Mouse (Mus musculus) spleen, postnatal 10 days (tissue): ENCODE results near the gene Khdrbs2.
"Not testable (repeated sequence)": the region's sequence is repeated elsewhere in the genome, so short reads cannot be mapped to it uniquely, and the experiment has no call there.

Experiments
- DNase-seq, 2 experiments: peaks; one replicate each; pipeline ENCODE4 v3.0.0; 2021 to 2022; ENCODE audit warnings: low spot score in 2 of 2

Khdrbs2 gene

DNA sequence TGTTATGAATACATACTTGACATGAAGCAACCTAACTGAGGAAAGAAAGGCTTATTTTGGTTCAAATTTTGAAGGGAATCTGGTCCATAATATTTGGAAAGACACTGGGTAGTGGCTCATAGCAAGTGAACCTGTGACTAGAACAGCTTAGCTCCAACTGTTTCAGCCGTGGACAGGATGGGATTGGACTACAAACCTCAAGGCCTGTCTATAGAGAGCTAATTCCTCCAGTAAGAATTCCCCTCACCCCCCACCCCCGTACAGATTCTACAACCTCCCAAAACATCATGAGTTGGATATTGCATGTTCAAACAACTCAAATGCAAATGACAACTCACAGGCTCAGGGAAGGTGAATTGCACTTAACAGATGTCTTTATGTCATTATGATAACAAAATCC, 298.5 kb downstream of the Khdrbs2 start:
- DNase-seq = no peak

- no peak for DNase-seq
These were observed 299.1 kb downstream of the Khdrbs2 start for GRCm38 (mm10) chr1:32471502-32472214.

DNA sequence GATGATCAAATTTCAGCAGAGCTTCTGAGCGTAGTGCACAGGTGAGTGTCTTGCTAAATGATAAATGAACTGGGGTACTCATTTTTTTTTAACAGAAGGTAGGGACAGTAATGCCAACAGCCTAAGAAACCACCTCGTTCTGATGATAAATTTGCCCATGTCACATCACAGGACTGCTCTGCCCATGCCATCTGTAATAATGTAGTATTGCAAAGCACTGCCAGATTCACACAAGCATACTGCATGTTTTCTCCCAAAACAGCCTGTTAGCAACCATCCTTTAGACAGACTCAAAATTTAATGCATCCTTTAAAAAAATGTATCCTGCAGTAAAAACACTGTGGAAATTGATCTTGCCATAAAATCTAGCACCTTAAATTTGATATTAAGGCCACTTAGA, 315.4 kb downstream of the Khdrbs2 start:
- DNase-seq = no peak

- DNase-seq = no peak
These were observed 330.9 kb downstream of the Khdrbs2 start for GRCm38 (mm10) chr1:32503381-32503780.

DNA sequence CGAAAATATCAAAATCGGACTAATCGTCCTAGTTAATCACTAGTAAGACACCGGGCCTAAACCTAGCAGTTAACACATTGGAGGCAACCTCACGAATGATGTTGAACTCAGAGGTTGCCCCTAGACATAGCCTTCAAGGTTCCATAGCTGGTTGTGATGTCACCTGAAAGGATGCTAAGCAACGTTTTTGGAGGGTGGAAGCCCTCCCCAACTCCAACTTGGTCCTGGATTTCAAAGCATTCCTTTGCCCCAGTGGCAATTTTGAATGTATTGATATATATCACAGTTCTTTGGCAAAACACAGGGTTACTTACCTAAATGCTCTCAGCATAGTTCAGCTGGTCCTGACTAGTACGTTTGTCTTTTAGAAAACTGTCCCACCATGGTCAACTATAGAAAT, 374.7 kb downstream of the Khdrbs2 start, which contains the start of gene Gm5415:
Gene Gm5415 (minus strand): TSS at position 101 of the 400 bp plus-strand sequence.
- not testable (repeated sequence) for DNase-seq

- DNase-seq = no peak
These were observed 380.9 kb downstream of the Khdrbs2 start for GRCm38 (mm10) chr1:32553459-32553858.

DNA sequence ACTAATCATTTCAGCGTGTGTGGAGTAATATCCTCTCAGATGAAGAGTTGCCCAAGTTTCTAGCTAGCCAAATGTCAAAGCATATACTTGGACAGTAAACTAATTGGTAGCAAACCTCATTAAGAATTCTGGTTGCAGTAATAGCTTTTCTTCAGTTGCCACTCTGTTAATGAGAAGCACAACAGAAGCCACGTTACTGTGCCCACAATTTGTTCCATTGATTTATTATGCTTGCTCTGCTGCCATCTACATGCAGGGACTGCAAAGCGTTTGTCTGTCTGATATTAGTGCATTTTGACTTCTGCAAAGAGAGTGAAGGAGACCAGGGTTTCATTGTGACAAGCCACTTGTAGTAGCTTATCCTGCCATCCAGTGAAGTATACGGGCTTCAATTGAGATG, 381.4 kb downstream of the Khdrbs2 start:
- DNase-seq = no peak

- DNase-seq = no peak
These were observed 396.4 kb downstream of the Khdrbs2 start for GRCm38 (mm10) chr1:32568901-32569300.

GRCm38 (mm10) chr1:32626060-32626459, 453.5 kb downstream of the Khdrbs2 start:
- no peak for DNase-seq

DNA sequence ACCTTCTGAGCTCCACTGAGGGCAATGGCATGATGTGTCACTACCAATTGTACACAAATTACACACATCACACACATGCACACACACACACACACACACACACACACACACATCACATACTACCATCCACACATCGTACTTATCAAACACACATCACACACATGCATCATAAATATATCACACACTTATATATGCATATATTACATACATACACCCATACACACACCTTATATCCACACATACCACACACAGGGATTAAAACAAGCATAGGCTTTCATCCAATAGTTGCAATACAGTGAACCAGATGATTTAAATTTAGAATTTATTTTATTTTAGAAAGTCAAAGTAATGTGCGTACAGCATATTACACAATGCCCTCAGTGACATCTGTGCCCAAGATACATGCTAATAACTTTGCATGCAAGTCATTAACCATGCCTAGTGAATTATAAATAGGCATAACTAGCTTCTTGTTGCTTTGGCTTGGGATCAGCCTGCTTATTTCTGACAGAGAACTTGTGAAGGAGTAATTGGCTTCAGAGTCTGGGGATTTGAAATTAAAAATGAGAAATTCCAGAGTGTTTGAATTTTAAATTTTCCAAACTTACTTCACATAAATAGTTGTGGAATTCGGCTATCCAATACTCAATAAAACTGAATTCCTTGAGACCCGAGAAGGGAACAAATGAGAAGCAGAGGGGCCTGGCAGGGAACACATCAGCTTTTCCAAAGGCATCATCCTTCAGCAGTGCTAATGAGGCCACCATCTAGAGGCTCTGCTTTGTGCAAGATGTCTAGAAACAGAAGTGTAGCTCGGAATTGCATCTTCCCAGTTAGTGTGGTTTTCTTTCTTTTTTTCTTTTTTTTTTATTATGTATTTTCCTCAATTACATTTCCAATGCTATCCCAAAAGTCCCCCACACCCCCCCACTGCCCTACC, 460.2 kb downstream of the Khdrbs2 start:
- no peak for DNase-seq

DNA sequence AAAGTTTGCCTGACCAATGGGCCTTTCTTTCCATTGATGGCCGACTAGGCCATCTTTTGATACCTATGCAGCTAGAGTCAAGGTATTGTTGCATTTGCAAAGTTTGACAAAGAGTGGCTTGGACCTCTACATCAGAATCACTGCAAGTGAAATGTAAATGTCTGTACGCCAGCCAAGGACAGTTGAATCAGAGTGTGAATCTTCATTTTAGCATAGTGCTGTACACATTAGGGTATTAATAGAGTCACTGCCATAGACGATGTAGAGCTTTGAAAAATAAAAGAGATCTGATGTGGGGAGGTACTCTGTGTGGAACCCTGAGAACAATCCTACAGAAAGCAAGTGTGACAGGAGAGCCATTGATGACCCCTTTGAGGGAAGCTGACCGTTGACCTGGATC, 460.9 kb downstream of the Khdrbs2 start:
- DNase-seq = no peak

GRCm38 (mm10) chr1:32639118-32639517, 466.6 kb downstream of the Khdrbs2 start:
- DNase-seq = no peak

DNA sequence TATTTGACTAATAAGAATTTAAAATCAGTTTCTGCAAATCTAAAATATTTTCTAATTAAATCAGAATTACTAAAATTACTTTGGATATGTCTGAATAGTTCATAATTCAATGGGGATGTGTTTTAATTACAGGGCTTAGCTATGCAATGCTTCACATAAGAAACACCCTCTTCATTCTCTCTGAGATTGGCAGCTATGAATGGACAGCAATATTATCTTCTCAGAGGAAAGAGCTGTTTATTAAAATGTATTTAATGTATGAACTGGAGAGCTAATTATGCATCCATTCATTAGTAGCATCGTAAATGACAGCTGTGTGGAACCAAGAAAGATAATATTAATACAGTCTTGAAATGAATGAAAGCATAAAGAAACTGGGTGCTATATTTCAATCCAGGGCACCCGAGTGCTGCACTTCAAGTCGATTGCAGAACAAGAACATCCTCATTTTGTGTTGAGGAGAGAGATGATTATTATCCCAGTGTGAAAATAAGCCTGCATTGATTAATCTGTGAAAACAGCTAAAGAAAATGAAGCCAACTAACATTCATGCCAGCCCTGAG, 477.2 kb downstream of the Khdrbs2 start:
- no peak for DNase-seq

- DNase-seq = no peak
These were observed 521.3 kb downstream of the Khdrbs2 start for GRCm38 (mm10) chr1:32693806-32694205.

GRCm38 (mm10) chr1:32700132-32700531, 527.6 kb downstream of the Khdrbs2 start:
- no peak for DNase-seq

DNA sequence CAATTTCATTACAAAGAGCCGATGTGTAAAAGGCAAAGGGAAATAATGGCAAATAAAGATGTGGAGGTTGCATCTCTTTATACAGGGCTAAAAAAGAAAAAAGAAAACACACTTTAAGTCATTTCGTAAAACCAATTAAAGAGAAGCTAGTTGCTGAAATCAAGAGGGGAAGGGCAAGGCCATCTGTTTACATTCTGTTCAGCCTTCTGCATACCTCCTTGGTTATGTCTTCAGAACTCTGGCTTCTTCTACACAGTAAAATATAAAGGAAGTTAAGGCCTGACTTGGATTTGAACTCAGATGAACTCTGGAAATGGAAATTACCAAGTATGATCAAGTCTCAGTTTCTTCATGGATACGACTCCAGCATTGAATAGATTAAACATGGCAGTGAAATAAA, 528.8 kb downstream of the Khdrbs2 start:
- no peak for DNase-seq
